Mouse (Mus musculus) 3134 (cell line): Measurements from ENCODE around the gene 1190002N15Rik.

ENCODE experiments used
- DNase-seq: peaks from one replicate; pipeline ENCODE4 v3.0.0-alpha.2; 2011; ENCODE audit warnings: low spot score; ENCODE audit not compliant: insufficient read length; ENCODE audit errors: extremely low read depth

The 1190002N15Rik gene

GRCm38 (mm10) chr9:94537970-94538822, at the start of gene 1190002N15Rik:
Gene 1190002N15Rik (minus strand): TSS chr9:94538081.
- DNase-seq = peak; percentile 96

GRCm38 (mm10) chr9:94582309-94582708, 44.4 kb upstream of the 1190002N15Rik start:
- DNase-seq = no peak

- no peak for DNase-seq
Measured at GRCm38 (mm10) chr9:94581661-94582060, 43.8 kb upstream of the 1190002N15Rik start.

GRCm38 (mm10) chr9:94580071-94580737, 42.3 kb upstream of the 1190002N15Rik start:
- DNase-seq = no peak

- no peak for DNase-seq
Measured at GRCm38 (mm10) chr9:94571802-94572201, 33.9 kb upstream of the 1190002N15Rik start.

GRCm38 (mm10) chr9:94568386-94568785, 30.5 kb upstream of the 1190002N15Rik start:
- DNase-seq = no peak

- DNase-seq = peak; percentile 11
Measured at GRCm38 (mm10) chr9:94567722-94568314, 29.9 kb upstream of the 1190002N15Rik start.

- no peak for DNase-seq
Measured at GRCm38 (mm10) chr9:94556776-94557514, 19.1 kb upstream of the 1190002N15Rik start.

GRCm38 (mm10) chr9:94556249-94556648, 18.4 kb upstream of the 1190002N15Rik start:
- DNase-seq = no peak

GRCm38 (mm10) chr9:94550493-94551095, 12.7 kb upstream of the 1190002N15Rik start:
- DNase-seq = no peak

- no peak for DNase-seq
Measured at GRCm38 (mm10) chr9:94543881-94544280, 6.0 kb upstream of the 1190002N15Rik start.

- DNase-seq = peak; percentile 34
Measured at GRCm38 (mm10) chr9:94540343-94541095, 2.6 kb upstream of the 1190002N15Rik start.

GRCm38 (mm10) chr9:94539346-94539865, 1.5 kb upstream of the 1190002N15Rik start:
- no peak for DNase-seq

GRCm38 (mm10) chr9:94538823-94539143, 902 bp upstream of the 1190002N15Rik start:
- no peak for DNase-seq

- DNase-seq = peak; percentile 92
Measured at GRCm38 (mm10) chr9:94537051-94537917, 597 bp downstream of the 1190002N15Rik start.

GRCm38 (mm10) chr9:94536261-94536905, 1.5 kb downstream of the 1190002N15Rik start:
- DNase-seq = no peak

- DNase-seq = no peak
Measured at GRCm38 (mm10) chr9:94534795-94535194, 3.1 kb downstream of the 1190002N15Rik start.

GRCm38 (mm10) chr9:94534226-94534625, 3.7 kb downstream of the 1190002N15Rik start:
- no peak for DNase-seq
